Mouse (Mus musculus) liver (tissue): ENCODE measurements around the gene Chst15.

Experiments
- DNase-seq: peaks from one replicate; pipeline ENCODE4 v3.0.0-alpha.2; 2020; ENCODE audit warnings: mixed read lengths

Chst15 gene

GRCm38 (mm10) chr7:132317036-132317541, at the start of gene Chst15:
Gene Chst15, minus strand, starts transcription at chr7:132317228.
- peak; percentile 61 for DNase-seq

GRCm38 (mm10) chr7:132365703-132366384, 48.8 kb upstream of the Chst15 start:
- DNase-seq, result no peak

GRCm38 (mm10) chr7:132365111-132365510, 48.1 kb upstream of the Chst15 start:
- DNase-seq, result no peak

GRCm38 (mm10) chr7:132364506-132364905, 47.5 kb upstream of the Chst15 start:
- no peak for DNase-seq

DNA sequence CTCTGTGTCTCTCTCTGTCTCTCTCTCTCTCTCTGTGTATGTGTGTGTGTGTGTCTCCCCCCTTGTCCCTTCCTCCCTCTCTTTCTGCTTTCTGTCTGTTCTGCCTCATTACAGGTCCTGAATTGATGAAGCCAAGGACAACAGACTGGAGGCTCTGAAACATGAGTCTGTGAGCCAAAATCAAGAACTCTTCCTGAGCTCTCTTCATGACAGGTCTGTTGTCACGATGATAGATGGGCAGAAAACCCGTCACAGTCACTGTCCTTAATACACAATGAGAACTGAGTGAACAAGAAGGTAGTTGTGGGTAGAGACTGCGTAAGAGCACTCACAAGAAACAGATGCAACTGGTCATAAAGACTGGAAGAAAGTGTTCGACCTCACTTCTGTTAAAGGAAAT, 43.3 kb upstream of the Chst15 start:
- no peak for DNase-seq

GRCm38 (mm10) chr7:132358709-132359108, 41.7 kb upstream of the Chst15 start:
- peak; percentile 16 for DNase-seq

- no peak for DNase-seq
These were observed 41.2 kb upstream of the Chst15 start for GRCm38 (mm10) chr7:132358250-132358649.

DNA sequence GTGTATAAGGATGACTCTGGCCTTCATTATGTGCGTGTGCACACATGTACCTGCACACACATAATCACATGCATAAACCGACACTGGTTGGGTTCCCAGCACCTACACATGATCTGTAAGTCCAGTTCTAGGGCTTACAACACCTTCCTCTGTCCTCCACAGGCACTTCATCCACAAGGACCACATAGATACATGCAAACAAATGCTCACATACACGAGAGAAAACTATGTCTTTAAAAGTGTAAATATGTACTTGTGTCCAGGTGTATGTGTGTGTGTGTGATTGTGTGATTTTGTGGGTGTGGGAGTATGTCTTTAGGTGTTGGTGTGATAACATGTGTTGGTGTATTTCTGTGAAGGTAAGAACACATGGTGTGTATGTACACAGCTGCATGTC, 40.8 kb upstream of the Chst15 start:
- DNase-seq, result no peak

- no peak for DNase-seq
These were observed 40.1 kb upstream of the Chst15 start for GRCm38 (mm10) chr7:132356881-132357840.

- DNase-seq, result no peak
These were observed 39.2 kb upstream of the Chst15 start for GRCm38 (mm10) chr7:132356185-132356584.

- no peak for DNase-seq
These were observed 38.7 kb upstream of the Chst15 start for GRCm38 (mm10) chr7:132355767-132356166.

- DNase-seq, result no peak
These were observed 32.1 kb upstream of the Chst15 start for GRCm38 (mm10) chr7:132349075-132349572.

- no peak for DNase-seq
These were observed 30.4 kb upstream of the Chst15 start for GRCm38 (mm10) chr7:132347273-132348045.

DNA sequence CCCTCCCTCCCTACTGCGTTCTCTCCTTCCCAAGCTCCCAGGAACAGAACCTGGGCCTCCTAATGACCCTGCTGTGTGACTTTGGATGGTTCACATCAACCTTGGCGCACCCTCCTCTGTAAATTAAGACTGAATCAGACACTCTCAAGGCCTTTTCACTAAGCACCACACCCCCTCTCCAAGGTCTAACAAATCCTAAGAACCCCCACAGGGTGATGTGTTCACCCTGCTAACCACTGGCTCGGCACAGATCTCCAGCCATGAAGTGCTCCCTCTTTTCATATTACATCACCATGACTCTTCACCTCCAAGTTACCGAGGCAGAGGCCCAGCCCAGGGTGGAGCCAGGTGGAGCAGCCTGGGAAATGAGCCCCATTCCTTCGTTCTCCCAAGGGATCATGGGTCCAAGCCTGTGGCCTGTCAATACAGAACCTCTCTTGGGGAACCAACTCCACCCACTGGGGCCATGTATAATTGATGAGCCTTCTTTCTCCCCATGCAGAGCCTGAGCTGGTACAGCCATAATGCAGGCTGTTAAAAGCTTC, 28.6 kb upstream of the Chst15 start:
- DNase-seq, result no peak

GRCm38 (mm10) chr7:132344606-132345005, 27.6 kb upstream of the Chst15 start:
- no peak for DNase-seq

DNA sequence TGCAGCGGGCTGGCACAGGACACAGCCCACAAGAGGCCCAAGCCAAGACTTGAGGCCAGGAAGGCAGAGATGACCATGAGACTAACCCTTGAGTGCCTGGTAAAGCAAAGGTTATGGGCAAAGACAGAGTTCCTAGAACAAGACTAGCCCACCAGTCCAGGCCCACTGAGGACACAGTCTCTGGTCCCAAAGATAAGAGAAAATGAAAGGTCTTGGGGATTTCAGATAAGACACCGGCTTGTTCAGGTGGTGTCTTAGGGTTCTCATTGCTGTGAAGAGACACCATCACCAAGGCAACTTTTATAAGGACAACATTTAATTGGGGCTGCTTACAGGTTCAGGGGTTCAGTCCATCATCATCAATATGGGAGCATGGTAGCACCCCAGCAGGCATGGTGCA, 26.9 kb upstream of the Chst15 start:
- no peak for DNase-seq

- DNase-seq, result no peak
These were observed 26.1 kb upstream of the Chst15 start for GRCm38 (mm10) chr7:132343146-132343545.

- no peak for DNase-seq
These were observed 22.2 kb upstream of the Chst15 start for GRCm38 (mm10) chr7:132339041-132339839.

DNA sequence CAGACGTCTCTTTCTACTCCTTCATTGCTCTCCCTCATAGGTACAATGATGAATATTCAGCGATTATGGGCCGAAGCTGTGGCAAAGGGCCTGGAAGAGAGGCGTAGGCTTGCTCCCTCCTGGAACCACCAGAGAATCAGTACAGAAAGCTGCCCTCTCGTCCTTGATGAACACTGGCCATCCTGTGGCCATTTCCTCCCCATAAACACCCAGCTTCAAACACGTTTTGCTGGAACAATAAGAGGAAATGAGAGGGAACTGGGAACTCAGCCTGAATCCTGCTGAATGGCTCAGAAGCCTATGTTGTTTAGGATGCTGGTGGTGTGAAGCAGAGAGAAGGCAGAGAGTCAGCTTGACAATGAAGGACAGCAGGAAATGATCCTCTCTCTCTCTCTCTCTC, 21.3 kb upstream of the Chst15 start:
- DNase-seq, result no peak

DNA sequence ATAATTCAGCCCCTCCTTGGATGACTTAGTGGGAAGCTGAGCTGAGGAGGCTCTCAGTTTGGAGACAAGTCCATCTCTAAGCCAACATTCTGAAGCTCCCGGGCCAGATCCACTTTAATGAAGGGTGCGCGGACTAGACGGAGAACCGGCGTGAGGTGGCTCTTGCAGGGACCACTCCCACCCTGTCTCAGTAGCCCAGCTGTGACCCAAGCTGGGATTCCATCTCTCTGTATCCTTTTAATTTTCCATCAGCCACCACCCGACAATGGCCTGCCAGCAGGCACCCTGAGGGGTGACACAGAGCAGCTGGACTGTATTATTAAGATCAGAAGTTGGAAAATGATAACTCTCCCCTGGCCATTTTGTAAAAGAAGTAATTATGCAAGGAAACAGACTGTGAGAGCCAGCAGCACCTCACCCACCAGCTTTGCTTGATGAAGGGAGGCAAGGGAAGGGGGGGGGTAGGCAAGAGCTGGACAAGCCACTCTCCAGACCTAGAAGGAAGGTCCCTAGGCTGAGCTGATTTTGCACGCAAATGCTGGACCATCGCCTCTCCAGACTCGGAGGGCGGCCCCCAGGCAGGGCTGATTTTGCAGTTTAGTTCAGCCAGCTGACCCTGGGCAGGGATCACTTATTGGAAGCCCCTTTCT, 20.4 kb upstream of the Chst15 start:
- DNase-seq, result no peak

- no peak for DNase-seq
These were observed 19.8 kb upstream of the Chst15 start for GRCm38 (mm10) chr7:132336781-132337180.
